Mouse (Mus musculus) kidney, embryonic 15.5 days (tissue): ENCODE data around the gene Afmid. TPM values are rescaled to one million over a fixed set of nuclear protein-coding genes. Genes with fewer than 3 reads are reported as not detected.
A peak's percentile ranks its signal among the peaks of the same experiment; 100 is the strongest.

Experiments
- ATAC-seq: fragments of 200-750 bp; cut with Nextera tagmentation; replicated peaks from 2 replicates; pipeline ENCODE4 v1.8.0; 2017; ENCODE audit warnings: moderate TSS enrichment; ENCODE audit not compliant: low FRiP score
- H3K27ac ChIP-seq: fragments of 300-500 bp; sonication (generic); 2 replicates; pipeline ENCODE4 v1.5.1; 2015; ENCODE audit warnings: mild to moderate bottlenecking, inconsistent platforms
- H3K27me3 ChIP-seq: fragments of 300-500 bp; sonication (generic); 2 replicates; pipeline ENCODE4 v1.6.1; 2015; ENCODE audit warnings: inconsistent platforms
- H3K36me3 ChIP-seq: fragments of 300-500 bp; sonication (generic); 2 replicates; pipeline ENCODE4 v1.6.1; 2015; ENCODE audit warnings: inconsistent platforms
- H3K4me1 ChIP-seq: fragments of 300-500 bp; sonication (generic); 2 replicates; pipeline ENCODE4 v1.6.1; 2015; ENCODE audit warnings: inconsistent platforms
- H3K4me2 ChIP-seq: fragments of 300-500 bp; sonication (generic); 2 replicates; pipeline ENCODE4 v1.6.1; 2015; ENCODE audit warnings: moderate library complexity, mild to moderate bottlenecking, inconsistent platforms
- H3K4me3 ChIP-seq: fragments of 300-500 bp; sonication (generic); replicated peaks from 2 replicates; pipeline ENCODE4 v1.5.1; 2015; ENCODE audit warnings: mild to moderate bottlenecking, inconsistent platforms
- H3K9ac ChIP-seq: fragments of 300-500 bp; sonication (generic); 2 replicates; pipeline ENCODE4 v1.6.1; 2015; ENCODE audit warnings: mild to moderate bottlenecking, inconsistent platforms
- H3K9me3 ChIP-seq: fragments of 300-500 bp; sonication (generic); replicated peaks from 2 replicates; pipeline ENCODE4 v1.6.1; 2016; ENCODE audit warnings: inconsistent platforms
- WGBS: fragments of 180-500 bp; shearing (Covaris S2); methylation state at CpG from one replicate; pipeline ENCODE4 v1.1.7; 2015; ENCODE audit warnings: mixed read lengths; 5-methylcytosine and 5-hydroxymethylcytosine counted together
- polyA plus RNA-seq: library from polyadenylated mRNA; unstranded; fragments of >200 nt; fragmentation: Nextera tagmentation; extraction: Ambion mirVana; gene quantifications from 2 replicates; pipeline ENCODE4 v1.2.1, GENCODE M21; 2015

The Afmid gene
- polyA plus RNA-seq, 1 experiment from 2014 or later: 6.7 TPM

DNA sequence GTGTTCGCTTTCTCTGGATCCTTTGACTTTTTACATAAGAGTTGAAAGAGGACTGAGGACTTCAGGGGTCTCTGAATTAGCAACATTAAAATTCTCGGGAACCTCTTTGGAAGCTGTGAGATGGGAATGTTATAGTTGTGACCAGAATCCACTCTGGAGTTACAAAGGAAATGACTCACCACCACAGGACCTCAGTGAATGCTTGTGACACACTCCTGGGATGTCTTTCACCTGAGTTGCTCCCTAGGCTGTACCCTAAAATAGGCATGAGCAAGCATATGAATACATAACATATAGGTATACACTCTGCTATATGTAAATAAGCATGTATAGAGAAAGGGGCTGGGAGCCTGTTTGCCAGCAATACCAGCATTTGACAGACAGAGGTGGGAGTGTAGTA, 17.7 kb downstream of the Afmid start:
- ATAC-seq: no peak
- no peaks in the 10 kb centered on the region for H3K36me3 ChIP-seq
- 85% methylated on average over 2 of the region's 2 CpGs for WGBS
- no peak overlapping the region for H3K27ac ChIP-seq
- no peaks in the 10 kb centered on the region for H3K9me3 ChIP-seq
- H3K27me3 ChIP-seq: no peaks in the 10 kb centered on the region
- H3K4me3 ChIP-seq: no peak overlapping the region
- peaks cover 35% of the 10 kb centered on the region for H3K4me1 ChIP-seq
- no peak overlapping the region for H3K9ac ChIP-seq
- H3K4me2 ChIP-seq: no peak overlapping the region

DNA sequence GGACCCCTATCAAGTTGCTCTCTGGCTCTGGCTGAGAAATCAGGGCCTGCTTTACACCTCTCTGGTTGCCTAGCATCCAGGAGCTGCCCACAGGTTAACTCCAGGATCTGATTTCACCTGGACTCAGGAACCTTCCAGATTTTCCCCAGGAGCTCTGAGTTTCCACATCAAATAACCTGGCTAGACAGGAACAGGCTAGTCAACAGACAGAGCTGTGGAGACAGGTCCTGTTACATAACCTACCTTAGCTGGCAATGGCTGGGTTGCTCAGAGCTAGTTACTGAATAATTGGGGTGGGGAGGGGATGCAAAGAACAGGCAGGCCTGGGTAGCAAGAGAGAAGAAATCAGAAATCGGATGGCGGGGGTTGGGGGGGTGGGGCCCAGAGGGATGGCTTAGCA, 19.3 kb downstream of the Afmid start:
- no peak for ATAC-seq
- H3K36me3 ChIP-seq: no peaks in the 10 kb centered on the region
- H3K4me3 ChIP-seq: no peak overlapping the region
- H3K27ac ChIP-seq: peak overlapping the region; percentile 81
- no peak overlapping the region for H3K9ac ChIP-seq
- 64% methylated on average over 2 of the region's 2 CpGs for WGBS
- H3K4me1 ChIP-seq: peaks cover 37% of the 10 kb centered on the region
- no peaks in the 10 kb centered on the region for H3K27me3 ChIP-seq
- H3K9me3 ChIP-seq: no peaks in the 10 kb centered on the region
- no peak overlapping the region for H3K4me2 ChIP-seq

DNA sequence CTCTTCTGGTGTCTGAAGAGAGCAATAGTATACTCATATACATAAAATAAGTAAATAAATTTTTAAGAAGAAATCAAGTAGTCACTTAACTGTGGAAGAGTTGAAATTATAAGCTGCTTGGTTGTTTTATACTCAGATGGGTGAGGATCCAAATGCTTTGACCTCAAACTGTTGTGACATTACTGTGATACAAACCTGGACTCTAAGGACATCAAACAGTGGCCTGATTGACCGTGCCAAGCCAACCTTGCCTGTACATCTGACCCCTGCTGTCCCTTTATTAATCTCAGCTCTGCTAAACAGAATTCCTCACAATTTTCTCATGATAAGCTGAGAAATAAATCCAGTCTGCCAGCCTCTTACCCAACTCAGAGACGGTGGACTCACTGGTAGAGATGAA, 19.9 kb downstream of the Afmid start:
- no peak overlapping the region for H3K4me3 ChIP-seq
- WGBS: 83% methylated on average over 2 of the region's 2 CpGs
- H3K9me3 ChIP-seq: no peaks in the 10 kb centered on the region
- H3K4me2 ChIP-seq: no peak overlapping the region
- ATAC-seq: no peak
- H3K4me1 ChIP-seq: peaks cover 43% of the 10 kb centered on the region
- H3K27me3 ChIP-seq: no peaks in the 10 kb centered on the region
- no peaks in the 10 kb centered on the region for H3K36me3 ChIP-seq
- H3K9ac ChIP-seq: no peak overlapping the region
- no peak overlapping the region for H3K27ac ChIP-seq

DNA sequence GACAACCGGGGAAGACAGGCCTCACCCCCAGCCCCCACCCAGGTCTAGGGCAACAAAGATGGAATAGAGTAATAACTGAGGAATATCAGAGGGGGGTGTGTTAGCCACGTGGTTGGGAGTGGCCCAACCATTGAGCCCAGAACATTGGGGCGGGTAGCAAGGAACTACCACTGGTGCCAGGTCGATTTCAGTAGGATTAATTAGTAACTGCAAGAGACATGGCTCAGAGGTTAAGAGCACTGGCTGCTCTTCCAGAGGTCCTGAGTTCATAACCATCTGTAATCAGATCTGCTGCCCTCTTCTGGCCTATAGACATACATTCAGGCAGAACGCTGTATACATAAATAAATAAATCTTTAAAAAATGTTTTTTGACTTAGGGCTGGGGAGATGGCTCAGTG, 20.9 kb downstream of the Afmid start:
- no peaks in the 10 kb centered on the region for H3K27me3 ChIP-seq
- no peak overlapping the region for H3K9ac ChIP-seq
- peaks cover 48% of the 10 kb centered on the region for H3K4me1 ChIP-seq
- H3K27ac ChIP-seq: 0 out of 2 replicates have a peak overlapping the region, but pooled peaks have one; percentile 99
- no peak overlapping the region for H3K4me3 ChIP-seq
- H3K4me2 ChIP-seq: no peak overlapping the region
- H3K36me3 ChIP-seq: peaks cover 7% of the 10 kb centered on the region; the same call in 1 of the 2 replicates
- 43% methylated on average over 5 of the region's 5 CpGs for WGBS
- no peak for ATAC-seq
- H3K9me3 ChIP-seq: no peaks in the 10 kb centered on the region

DNA sequence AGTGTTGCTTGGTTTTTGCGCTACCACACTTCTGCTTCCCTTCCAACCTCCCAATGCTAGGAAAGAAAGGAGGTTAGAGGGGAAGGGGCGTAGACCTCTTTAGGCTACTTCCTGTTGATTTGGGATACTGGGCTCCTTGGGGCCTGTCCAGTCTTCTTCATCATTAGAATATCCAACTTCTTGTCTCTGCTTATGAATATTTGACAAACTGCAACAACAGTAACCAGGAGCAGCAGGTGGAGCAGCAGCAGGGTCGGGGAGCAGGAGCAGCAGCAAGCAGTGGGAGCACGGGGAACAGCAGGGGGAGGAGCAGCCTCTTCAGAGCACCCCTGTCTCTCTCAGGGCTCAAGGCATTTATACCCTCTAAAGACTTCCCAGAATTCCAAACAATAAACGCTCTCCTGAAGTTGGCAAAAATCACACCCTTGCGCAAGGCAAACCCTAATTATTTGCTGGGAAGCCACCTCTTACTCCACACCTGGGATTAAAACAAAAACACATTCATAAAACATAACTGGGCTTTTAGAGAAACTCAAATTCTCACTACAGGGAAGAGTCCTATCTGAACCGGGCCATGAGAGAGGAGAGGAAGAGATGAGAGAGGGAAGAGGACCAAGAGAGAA, 22.0 kb downstream of the Afmid start:
- Histone ChIP-seq H3K9me3 (no peaks in the 10 kb centered on the region), H3K4me3 (peak overlapping the region; percentile 77), H3K9ac (peak overlapping the region; percentile 80), H3K27ac (peak overlapping the region; percentile 99), H3K36me3 (peaks cover 17% of the 10 kb centered on the region), H3K27me3 (no peaks in the 10 kb centered on the region), H3K4me2 (peak overlapping the region; percentile 87), H3K4me1 (peaks cover 48% of the 10 kb centered on the region)
- 63% methylated on average over 7 of the region's 7 CpGs for WGBS
- ATAC-seq: no peak

DNA sequence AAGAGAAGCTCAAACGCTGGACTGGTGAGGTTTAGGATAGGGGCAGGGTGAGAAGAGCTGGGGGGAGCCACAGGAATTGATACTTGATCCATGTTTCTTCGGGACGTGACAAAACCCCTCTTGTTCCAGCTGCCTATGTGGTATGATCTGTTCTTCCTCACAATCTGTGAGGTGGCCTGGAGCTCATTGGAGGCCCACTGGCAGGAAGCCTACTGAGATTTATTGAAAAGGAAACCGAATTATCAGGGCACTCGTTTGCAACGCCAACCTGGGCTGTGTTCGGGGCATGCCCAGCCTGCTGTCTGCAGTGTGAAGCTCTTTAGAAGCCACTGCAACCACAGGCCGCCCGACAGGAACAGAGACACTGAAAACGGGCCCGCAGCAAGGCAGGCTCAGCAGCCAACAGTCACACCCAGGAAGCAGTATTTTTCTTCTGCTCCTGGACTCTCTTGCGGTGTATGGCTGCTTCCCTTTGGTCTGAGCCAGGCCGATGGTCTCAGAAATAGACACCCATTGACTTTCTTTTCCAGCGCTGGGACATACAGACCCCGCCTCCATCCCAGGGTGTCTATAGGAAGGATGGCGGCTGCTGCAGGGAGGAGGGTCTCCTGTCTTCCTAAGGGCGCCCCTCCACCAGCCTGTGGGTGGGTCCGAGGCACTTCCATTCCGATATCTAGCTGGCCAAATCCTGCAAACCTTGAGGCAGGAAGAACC, 22.7 kb downstream of the Afmid start:
- Histone ChIP-seq H3K4me3 (peak overlapping the region; percentile 77), H3K4me1 (peaks cover 48% of the 10 kb centered on the region), H3K27ac (peak overlapping the region; percentile 99), H3K9ac (peak overlapping the region; percentile 80), H3K9me3 (no peaks in the 10 kb centered on the region), H3K27me3 (no peaks in the 10 kb centered on the region), H3K4me2 (peak overlapping the region; percentile 87), H3K36me3 (peaks cover 24% of the 10 kb centered on the region)
- ATAC-seq: peak; percentile 84
- 4% methylated on average over 19 of the region's 19 CpGs for WGBS

DNA sequence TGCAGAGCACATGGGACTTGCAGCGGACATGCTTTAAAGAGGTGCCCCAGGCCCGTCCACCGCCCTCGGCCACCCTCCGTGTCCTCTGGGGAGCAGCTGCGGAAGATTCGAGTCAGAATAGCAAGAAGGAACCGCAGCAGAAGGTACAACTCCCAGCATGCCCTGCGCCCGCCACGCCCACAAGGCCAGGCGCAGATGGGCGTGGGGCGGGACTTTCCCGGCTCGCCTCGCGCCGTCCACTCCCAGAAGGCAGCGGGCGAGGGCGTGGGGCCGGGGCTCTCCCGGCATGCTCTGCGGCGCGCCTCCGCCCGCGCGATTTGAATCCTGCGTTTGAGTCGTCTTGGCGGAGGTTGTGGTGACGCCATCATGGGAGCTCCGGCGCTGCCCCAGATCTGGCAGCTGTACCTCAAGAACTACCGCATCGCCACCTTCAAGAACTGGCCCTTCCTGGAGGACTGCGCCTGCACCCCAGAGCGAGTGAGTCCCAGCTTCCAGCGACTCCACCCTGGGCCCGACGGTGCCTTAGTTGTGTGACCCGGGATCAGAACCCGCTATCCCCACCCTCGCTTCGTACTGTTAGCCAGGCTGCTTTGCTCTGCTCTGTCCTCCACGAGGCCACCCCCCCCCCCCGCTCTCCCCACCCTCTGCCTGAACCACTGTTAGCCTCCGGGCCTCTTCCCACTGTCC, 23.4 kb downstream of the Afmid start, which contains the start of gene Birc5:
Gene Birc5, plus strand, starts transcription at position 267 of the 687 bp plus-strand sequence.
- peak within 1 kb of the TSS; percentile 87 for H3K4me2 ChIP-seq
- peaks cover 31% of the 10 kb centered on the region for H3K36me3 ChIP-seq
- peak; percentile 93 for ATAC-seq
- WGBS: under 1% methylated on average over 51 of the region's 51 CpGs
- peak within 1 kb of the TSS; percentile 77 for H3K4me3 ChIP-seq
- H3K27me3 ChIP-seq: no peaks in the 10 kb centered on the region
- peak within 1 kb of the TSS; percentile 99 for H3K27ac ChIP-seq
- H3K9me3 ChIP-seq: no peaks in the 10 kb centered on the region
- H3K9ac ChIP-seq: peak within 1 kb of the TSS; percentile 80
- peaks cover 48% of the 10 kb centered on the region for H3K4me1 ChIP-seq

DNA sequence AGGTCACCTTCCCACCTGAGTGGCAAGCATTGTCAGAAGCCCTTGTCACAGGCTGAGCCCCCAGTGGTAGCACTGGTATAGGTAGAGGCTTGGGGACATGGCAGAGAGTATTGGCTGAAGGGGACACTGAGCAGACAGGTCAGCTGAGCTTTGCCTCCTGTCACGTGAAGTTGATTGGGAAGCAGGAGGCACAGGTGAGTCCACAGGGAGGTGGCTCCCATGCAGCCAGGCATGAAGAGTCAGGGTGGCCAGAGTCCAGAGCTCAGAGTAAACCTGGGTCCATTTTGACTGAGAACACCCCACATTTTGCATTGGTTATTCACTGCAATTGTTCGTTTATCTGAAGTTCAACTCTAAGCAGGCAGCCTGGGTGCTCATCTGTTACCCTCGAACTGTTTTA, 27.2 kb downstream of the Afmid start:
- no peaks in the 10 kb centered on the region for H3K9me3 ChIP-seq
- H3K9ac ChIP-seq: no peak overlapping the region
- 85% methylated on average over 3 of the region's 3 CpGs for WGBS
- H3K4me3 ChIP-seq: no peak overlapping the region
- ATAC-seq: no peak
- H3K27ac ChIP-seq: no peak overlapping the region
- no peak overlapping the region for H3K4me2 ChIP-seq
- H3K36me3 ChIP-seq: peaks cover 64% of the 10 kb centered on the region
- H3K4me1 ChIP-seq: peaks cover 23% of the 10 kb centered on the region
- no peaks in the 10 kb centered on the region for H3K27me3 ChIP-seq

DNA sequence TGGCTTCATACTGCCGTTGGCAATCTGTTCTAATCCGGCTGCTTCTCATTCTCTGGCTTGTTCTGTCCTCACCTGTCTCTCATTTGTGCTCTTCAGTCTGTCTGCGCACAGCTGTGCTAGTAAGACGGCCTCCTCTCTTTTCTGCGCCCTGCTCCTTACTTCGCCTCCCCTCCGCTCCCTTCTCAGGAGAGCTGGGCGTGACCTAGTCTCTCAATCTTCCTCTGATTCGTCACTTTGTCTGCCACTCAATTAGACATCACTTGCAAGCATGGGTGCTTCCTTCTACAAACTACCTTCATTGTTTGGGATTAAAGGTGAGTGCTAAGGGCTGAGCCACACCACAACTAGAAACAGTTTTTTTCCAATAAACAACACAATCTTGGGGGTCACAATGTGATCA, 28.5 kb downstream of the Afmid start:
- Histone ChIP-seq H3K4me2 (no peak overlapping the region), H3K9me3 (no peaks in the 10 kb centered on the region), H3K27me3 (peaks cover 10% of the 10 kb centered on the region), H3K36me3 (peaks cover 64% of the 10 kb centered on the region), H3K27ac (no peak overlapping the region), H3K4me3 (no peak overlapping the region), H3K9ac (no peak overlapping the region), H3K4me1 (peaks cover 17% of the 10 kb centered on the region)
- WGBS: 92% methylated on average over 9 of the region's 9 CpGs
- ATAC-seq: no peak

DNA sequence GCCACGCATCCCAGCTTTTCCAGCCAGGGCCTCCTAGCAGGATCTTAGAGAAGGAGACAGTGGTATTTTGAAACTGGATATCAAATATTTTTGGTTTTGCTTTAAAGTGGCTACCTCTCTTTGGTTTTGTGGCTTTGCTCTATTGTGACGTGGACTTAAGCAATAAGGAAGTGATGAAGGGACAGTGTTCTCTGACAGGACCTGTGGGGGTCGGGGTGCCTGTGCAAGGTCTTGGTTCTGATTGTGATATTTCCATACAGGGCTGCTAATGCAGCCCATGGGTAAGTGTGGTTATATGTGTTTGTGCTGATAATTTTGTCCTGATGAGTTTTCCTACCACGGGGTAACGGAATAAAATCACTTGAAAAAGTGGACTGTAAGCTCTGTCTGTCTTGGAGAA, 29.6 kb downstream of the Afmid start:
- H3K27me3 ChIP-seq: peaks cover 22% of the 10 kb centered on the region
- no peak overlapping the region for H3K4me3 ChIP-seq
- H3K27ac ChIP-seq: no peak overlapping the region
- no peaks in the 10 kb centered on the region for H3K9me3 ChIP-seq
- no peak overlapping the region for H3K9ac ChIP-seq
- WGBS: 81% methylated on average over 5 of the region's 5 CpGs
- H3K4me2 ChIP-seq: no peak overlapping the region
- H3K36me3 ChIP-seq: peaks cover 64% of the 10 kb centered on the region
- ATAC-seq: no peak
- H3K4me1 ChIP-seq: peaks cover 15% of the 10 kb centered on the region

DNA sequence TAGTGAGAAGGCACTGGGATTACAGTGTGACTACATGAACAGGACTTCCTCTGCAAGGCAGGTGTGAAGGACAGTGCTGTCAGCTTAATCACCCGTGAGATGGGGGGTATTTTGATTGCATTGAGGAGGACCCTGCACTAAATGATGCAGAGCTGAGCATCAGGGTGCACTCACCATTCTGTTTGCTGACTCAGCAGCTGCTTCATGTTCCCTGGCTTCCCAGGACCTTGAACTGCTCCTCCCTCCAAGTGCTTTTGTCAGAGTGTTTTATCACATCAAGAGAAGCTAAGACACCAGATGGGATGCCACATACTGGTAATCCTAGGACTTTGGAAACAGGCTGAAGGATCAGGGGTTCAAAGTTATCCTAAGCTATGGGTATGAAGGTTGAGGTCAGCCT, 30.3 kb downstream of the Afmid start:
- Histone ChIP-seq H3K4me3 (no peak overlapping the region), H3K9ac (no peak overlapping the region), H3K27me3 (peaks cover 28% of the 10 kb centered on the region), H3K36me3 (peaks cover 62% of the 10 kb centered on the region), H3K9me3 (no peaks in the 10 kb centered on the region), H3K4me2 (no peak overlapping the region), H3K4me1 (peaks cover 16% of the 10 kb centered on the region), H3K27ac (no peak overlapping the region)
- WGBS: 47% methylated on average over 1 of the region's 1 CpGs
- 0 out of 2 replicates have a peak, but pooled peaks have one; percentile 22 for ATAC-seq

DNA sequence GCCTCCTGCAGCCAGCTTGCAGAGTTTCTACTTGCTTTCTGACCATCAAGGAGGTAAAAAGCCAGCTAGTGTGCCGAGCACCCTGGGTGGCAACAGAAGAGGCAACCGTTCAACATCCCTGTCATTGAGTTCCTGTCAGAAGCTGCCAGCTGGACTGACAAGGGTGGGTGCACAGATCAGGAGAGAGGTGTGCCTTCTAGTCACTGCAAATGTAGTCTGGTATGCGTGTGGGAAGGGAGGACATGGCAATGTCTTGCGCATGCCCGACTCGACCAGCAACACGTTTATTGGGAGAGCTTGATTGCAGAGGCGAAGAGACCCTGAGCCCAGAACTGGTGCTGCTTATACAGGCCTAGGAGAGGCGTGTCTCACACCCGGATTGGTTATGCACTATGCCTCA, 31.7 kb downstream of the Afmid start:
- Histone ChIP-seq H3K27ac (no peak overlapping the region), H3K4me2 (no peak overlapping the region), H3K27me3 (peaks cover 43% of the 10 kb centered on the region), H3K9ac (no peak overlapping the region), H3K4me3 (no peak overlapping the region), H3K4me1 (peaks cover 13% of the 10 kb centered on the region), H3K9me3 (no peaks in the 10 kb centered on the region), H3K36me3 (peaks cover 50% of the 10 kb centered on the region)
- ATAC-seq: no peak
- WGBS: 91% methylated on average over 10 of the region's 10 CpGs
